Mouse (Mus musculus): Measurements from ENCODE around the gene Gm26620. TPM values are rescaled to one million over a fixed set of nuclear protein-coding genes. Genes with fewer than 3 reads are reported as not detected.

The Gm26620 gene
- polyA plus RNA-seq (2012; rRNA removed) = 0.46 and 0.57 TPM in 2 replicates

GRCm38 (mm10) chr1:170884978-170885561 is at the start of gene Gm26620, which contains the start of gene Dusp12:
Gene Gm26620 (plus strand): TSS chr1:170885065.
Gene Dusp12 (minus strand): TSS chr1:170885540.

GRCm38 (mm10) chr1:170867691-170868105 is 17.2 kb upstream of the Gm26620 start, which contains the start of gene Atf6:
Gene Atf6 (minus strand): TSS chr1:170867771.

DNA sequence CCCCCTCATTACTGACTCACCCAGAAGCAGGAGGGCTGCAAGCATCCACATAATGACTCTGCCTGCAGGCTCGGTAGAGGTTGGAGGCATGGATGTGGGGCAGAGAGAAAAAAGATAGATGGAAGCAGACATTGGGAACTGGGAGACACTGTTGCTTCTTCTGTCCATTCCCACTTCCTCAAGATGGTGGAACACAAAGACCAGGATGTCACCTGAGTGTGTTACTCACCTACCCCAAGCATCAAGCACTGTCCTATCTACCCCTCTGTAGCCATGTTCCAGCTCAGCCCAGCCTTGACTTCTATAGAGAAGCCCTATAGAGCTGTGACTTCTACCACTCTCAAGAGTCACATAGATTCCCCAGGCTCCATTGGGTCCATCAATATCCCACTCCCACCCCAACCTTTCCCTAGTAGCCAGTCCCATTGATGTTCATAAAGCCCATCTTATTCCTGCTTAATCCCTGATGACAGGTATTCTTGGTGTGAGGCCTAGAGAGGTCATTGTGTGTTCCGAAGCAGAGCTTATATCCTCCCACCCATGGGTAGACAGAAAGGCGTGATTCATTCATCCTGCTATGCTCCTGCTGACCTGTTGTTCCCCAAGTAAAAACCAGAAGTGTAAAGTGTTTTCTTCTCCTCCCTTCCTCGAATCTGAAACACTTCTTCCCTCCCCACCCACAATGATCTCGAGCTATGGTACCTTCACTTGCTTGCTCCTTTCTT is 28.2 kb downstream of the Gm26620 start, which contains the start of gene Fcrlb:
TSS of gene Fcrlb (minus strand) at position 51 of the 725 bp plus-strand sequence.

DNA sequence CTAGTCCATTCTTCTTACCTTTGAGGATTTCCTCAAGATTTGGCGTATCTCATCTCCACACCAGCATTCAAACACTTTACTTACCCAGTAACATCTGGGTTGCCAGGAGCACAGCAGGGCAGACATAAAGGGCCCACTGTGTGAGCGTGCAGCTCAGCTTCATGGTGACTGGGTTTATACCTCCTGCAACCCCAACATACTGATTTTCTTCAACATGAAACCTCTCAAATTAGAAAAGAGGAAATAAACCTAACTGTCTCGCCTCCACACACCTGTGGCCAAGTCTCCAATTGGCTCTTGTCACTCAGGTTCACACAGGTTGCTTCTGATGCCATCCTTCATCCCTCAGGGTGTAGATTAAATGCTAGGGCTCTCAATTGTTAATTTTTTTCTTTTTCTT is 42.5 kb downstream of the Gm26620 start, which contains the start of gene Fcrla:
TSS of gene Fcrla (minus strand) at position 206 of the 400 bp plus-strand sequence.

Other genes with a start within 250 kb of the Gm26620 start
- 4.2 and 10.2 TPM in 2 replicates for gene Olfml2b, start 240.5 kb upstream of the Gm26620 start, polyA plus RNA-seq (2012; rRNA removed)
- gene Atf6, start 17.3 kb upstream of the Gm26620 start, polyA plus RNA-seq (2012; rRNA removed) = 6.2 and 9.6 TPM in 2 replicates
- gene Dusp12, start 475 bp downstream of the Gm26620 start, polyA plus RNA-seq (2012; rRNA removed) = 38.4 and 46.7 TPM in 2 replicates
- gene Fcrlb, start 27.9 kb downstream of the Gm26620 start, polyA plus RNA-seq (2012; rRNA removed) = 0.04 TPM in 1 of 2 replicates, not detected in the other
- gene Fcrla, start 42.5 kb downstream of the Gm26620 start, polyA plus RNA-seq (2012; rRNA removed) = not detected in 2 replicates
- 0.47 and 0.58 TPM in 2 replicates for gene Fcgr2b, start 91.5 kb downstream of the Gm26620 start, polyA plus RNA-seq (2012; rRNA removed)
- 0.20 and 0.45 TPM in 2 replicates for gene Fcgr4, start 133.9 kb downstream of the Gm26620 start, polyA plus RNA-seq (2012; rRNA removed)
- 5.1 and 6.4 TPM in 2 replicates for gene Fcgr3, start 179.9 kb downstream of the Gm26620 start, polyA plus RNA-seq (2012; rRNA removed)
- gene Cfap126, start 228.9 kb downstream of the Gm26620 start, polyA plus RNA-seq (2012; rRNA removed) = 3.0 and 3.8 TPM in 2 replicates

Data from central nervous system, embryonic 11.5 days (tissue).